Mouse (Mus musculus) retina, postnatal 7 days (tissue): ENCODE results near the gene Bsg.

Source experiments
- DNase-seq: peaks from one replicate; pipeline ENCODE4 v3.0.0-alpha.2; 2012; ENCODE audit warnings: low read depth, low spot score

Bsg gene

DNA sequence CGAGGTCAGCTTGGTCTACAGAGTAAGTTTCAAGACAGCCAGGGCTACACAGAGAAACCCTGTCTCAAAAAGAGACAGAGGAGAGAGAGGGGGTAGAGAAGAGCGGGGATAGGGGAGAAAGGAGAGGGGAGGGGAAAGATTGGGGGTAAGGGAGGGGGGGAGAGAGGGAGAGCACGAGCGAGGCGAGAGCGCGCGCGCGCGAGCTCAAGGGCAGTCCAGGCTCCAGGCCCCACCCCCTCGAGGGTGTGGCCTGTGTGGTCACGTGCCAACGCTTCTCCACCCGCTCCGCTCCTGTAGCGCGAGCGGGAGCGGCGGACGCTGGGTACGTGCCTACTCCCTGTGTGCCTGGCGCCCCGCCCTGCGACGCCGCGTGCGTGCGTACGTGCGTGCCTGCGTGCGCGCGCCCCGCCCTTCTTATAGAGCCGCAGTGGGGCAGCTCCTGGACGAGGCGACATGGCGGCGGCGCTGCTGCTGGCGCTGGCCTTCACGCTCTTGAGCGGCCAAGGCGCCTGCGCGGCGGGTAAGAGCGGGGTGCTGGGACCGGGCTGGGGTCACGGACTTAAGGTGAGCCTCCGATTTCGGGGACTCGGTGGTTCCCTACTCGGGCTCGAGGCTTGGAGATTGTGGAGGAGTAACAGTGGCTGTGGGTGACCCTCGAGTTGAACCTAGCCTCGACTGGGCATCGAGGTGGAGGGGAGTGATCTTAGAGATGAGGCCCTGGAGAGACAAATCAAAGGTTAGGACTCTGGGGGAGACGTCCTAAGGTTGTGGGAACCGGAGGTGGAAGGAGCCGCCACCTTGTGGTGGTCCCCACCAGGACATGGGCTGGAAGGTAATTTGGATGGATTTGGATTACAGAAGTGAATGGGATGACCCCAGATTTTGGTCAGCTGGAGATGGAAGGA, at the start of gene Bsg:
Gene Bsg (plus strand): TSS at position 427 of the 905 bp plus-strand sequence.
- peak; percentile 99 for DNase-seq

DNA sequence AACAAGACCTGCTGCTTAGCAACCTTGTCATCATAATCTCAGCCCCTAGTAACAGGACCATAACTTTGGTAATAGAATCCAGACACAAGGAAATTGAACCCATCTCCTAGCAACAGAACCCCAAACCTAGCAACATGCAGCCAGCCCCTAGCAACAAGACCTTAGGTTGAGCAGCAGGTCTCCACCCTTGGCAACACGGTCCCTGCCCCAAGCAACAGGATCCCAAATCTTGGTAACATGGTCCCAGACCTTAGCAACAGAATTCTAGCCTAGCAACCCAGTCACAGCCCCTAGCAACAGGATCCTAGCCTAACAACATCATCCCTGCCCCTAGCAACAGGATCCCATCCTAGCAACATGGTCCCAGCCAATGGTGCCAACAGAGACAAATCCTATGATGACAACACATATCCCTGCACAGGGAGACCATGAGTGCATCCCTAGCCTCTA, 49.3 kb upstream of the Bsg start:
- no peak for DNase-seq

DNA sequence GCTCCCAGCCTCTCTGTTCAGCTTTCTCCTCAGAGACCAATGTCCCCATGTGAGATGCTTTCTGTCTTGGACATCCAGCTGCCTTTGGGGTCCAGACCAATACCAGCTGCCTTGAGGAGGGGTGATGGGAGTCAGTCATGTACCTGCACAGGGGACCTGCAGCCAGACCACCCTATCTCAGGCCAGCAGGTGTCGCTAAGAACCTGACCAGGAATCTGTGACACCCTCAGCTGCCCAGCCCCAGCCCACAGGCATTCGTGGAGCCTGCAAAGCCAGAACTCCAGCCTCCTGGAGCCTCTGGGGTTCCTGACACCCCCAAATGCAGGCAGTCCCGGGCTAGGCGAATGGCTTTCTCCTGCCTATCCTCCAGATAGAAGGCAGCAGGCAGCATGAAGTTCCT, 45.5 kb upstream of the Bsg start:
- no peak for DNase-seq

DNA sequence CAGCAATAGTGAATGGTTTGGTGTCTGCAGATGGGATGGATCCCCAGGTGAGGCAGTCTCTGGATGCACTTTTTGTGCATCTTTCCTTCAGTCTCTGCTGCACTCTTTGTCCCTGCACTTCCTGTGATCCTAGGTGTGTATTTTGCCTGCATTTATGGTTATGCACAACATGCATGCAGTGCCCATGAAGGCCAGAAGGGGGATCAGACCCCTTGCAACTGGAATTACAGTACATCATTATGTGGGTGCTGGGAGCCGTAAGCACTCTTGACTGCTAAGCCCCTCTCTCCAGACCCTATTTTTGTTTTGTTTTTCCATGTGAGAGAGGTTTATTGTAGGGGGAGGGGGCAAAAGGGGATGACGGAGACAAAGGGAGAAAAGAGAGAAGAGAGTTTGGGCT, 44.0 kb upstream of the Bsg start:
- DNase-seq, result no peak

DNA sequence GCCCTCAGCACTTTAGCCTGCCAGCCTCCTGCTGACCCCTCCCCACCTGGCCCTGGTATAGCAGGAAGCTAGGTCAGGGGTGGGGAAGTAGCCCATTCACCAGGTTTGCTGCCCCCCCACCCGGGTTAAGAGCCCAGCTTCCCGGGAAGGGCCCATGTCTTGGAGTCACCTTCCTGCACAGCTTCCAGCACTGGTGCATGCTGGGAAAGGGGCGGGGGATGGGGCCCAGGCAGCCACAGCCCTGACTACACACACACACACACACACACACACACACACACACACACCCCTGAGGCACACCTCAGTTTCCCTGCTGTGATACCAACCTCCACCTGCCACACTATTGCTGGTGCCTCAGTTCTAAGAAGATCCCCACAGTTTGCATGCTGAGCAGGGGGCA, 42.4 kb upstream of the Bsg start:
- no peak for DNase-seq

DNA sequence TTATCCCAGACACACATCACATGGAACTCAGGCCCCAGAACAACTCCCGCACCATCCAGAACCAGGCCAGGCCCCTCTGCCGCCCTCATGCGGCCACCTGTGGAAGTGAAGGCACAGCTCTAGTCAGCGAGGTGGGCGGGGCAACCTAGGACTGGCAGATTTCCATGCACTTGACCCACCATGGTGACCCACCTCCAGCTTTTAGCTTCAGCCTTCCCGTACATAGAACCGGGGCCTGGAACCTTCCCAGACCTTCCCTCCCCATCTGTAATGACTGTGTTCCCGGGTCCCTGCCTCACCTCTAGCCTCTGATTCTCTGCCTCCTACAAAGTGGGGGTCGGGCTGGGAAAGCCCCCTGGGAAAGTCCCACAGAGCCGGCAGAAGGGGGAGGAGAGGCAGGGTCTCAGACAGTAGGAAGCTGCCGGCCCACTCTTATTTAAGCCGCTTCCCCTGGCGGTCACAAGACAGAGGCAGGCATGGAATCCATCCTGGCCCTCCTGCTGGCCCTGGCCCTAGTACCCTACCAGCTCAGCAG, 40.1 kb upstream of the Bsg start, which contains the start of gene Madcam1:
Gene Madcam1 (plus strand): TSS at position 429 of the 535 bp plus-strand sequence.
- DNase-seq, result peak; percentile 55

DNA sequence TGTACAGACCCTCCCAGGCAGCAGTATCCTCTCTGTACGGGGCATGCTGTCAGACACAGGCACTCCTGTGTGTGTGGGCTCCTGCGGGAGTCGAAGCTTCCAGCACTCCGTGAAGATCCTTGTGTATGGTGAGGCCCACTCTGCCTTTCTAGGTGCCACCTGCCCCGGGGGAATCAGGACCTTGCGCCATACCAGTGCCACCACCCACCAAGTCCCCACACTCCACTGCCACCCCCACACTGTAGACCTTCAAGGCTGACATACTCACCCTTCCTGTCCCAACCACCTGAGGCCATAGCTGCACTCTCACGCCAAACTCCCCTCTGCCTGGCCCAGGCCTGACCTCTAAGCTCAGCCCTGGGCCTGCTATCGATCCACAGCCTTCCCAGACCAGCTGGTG, 39.2 kb upstream of the Bsg start:
- no peak for DNase-seq

- DNase-seq, result no peak
Observed at GRCm38 (mm10) chr10:79666493-79666892, 37.8 kb upstream of the Bsg start.

GRCm38 (mm10) chr10:79668076-79668475, 36.2 kb upstream of the Bsg start:
- no peak for DNase-seq

DNA sequence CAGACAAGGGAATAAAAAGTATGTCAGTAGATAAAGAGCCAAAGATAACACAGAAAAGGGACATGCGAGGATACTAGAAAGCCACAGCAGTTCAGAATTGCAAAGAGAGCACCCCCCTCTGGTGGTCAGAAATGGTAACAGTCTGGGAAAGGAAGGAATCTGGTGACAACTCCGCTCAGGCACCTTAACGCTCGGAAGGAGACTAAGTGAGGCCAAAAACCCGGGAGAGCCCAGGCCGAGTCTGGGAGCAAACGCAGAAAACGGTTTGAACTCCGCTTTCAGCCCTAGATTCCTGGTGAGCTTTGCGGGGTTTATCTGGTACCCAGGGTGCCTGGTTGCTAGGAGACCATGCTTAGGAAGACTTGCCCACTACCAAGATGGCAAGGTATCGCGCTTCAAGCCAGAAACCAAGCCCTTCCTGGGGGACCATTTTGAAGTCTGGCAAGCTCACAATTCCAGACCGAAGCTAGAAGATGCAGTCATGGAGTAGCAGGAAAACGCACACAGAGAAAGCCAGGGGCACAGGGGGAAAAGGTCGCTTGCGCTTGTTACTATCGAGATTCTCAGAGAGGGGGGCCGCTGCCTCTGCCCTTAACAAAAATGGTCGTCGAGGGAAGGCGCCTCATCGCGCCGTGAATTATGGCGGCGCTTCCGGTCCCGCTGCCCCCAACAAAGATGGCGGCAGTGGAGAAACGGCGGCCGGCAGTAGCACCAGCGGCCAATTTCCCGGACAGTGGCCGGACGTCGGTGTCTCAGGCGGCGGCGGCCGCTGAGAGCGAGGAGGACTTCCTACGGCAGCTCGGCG, 35.3 kb upstream of the Bsg start, which contains the start of gene Tpgs1:
Gene Tpgs1 (plus strand): TSS at position 599 of the 805 bp plus-strand sequence.
- peak; percentile 89 for DNase-seq

DNA sequence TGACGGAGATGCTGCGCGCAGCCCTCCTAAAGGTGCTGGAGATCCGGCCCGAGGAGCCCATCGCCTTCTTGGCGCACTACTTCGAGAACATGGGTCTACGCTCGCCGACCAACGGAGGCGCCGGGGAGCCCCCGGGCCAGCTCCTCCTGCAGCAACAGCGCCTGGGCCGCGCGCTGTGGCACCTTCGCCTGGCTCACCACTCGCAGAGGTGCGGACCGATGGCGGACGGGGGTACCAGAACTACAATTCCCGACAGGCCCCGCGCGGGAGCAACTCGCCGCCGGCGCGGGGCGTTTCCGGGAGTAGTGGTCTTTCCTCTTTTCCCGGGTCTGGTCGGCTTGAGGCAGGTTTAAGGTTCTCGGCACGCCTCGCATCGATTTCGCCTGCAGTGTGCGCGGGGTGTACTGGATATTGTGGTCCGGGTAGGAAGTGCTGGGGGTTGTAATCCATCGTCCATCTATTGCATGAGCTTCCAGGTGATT, 34.7 kb upstream of the Bsg start:
- DNase-seq, result peak; percentile 43

GRCm38 (mm10) chr10:79670071-79670888, 34.0 kb upstream of the Bsg start:
- no peak for DNase-seq

DNA sequence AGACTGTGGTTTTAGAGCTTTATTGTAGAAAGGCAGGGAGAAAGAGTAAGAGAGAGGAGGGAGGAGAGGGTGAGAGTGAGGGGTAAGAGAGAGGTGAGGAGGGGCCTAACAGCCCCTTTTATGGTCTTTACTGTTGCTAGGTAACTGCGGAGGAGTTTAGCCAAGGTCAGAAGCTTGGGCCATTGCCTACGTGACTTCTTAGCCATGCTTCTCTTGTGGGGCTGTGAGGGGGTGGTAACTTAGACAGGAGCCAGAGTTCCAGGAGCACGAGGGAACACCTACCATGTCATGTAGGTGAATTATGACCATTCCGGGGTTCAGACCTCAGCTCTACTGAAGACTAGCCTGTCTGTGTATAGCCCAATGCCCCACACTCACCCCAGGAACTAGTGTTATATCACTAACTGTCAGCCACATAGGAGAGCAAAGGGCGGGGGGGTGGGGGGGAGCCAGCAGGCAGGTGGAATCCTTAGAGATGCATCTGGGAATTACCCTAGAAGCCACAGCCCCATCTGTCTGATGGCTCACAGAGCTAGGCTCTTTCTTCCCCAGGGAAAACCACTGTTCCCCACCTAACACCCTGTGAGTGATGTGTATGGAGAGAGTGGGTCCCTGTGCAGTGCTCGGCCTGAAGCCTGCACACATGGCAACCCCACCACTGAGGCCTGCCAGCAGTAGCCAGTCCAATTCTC, 32.7 kb upstream of the Bsg start:
- no peak for DNase-seq

DNA sequence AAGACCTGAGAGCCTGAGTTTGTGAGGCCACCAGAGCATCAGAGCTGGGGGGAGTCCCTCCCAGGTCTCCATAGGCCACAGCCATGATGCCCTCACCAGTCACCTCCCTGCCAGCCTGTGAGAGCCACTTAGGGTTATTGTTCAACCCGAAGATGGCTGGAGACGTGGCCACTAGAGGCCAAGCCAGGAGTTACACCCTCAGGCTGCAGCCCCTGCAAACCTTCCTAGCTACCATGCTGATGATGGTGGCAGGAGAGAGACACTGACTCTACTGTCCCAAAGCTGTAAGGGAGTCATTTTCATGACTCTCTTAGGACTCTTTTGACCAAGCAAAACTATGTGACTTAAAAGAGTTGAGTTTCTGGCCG, 32.2 kb upstream of the Bsg start:
- DNase-seq, result no peak

- DNase-seq, result no peak
Observed at GRCm38 (mm10) chr10:79673054-79673453, 31.2 kb upstream of the Bsg start.

GRCm38 (mm10) chr10:79675346-79676035, 28.8 kb upstream of the Bsg start:
- no peak for DNase-seq

GRCm38 (mm10) chr10:79680606-79681495, 23.4 kb upstream of the Bsg start:
- DNase-seq, result no peak

- peak; percentile 99 for DNase-seq
Observed at GRCm38 (mm10) chr10:79681591-79682245, 22.6 kb upstream of the Bsg start, which contains the start of gene Cdc34. Cdc34 (plus strand) TSS chr10:79682195.
